Mouse (Mus musculus): ENCODE data around the gene Panx1. TPM values are rescaled to one million over a fixed set of nuclear protein-coding genes. Genes with fewer than 3 reads are reported as not detected.

The Panx1 gene
- total and polyA plus RNA-seq, 3 experiments, result 10.6 to 20.3 TPM; not detected in 1

DNA sequence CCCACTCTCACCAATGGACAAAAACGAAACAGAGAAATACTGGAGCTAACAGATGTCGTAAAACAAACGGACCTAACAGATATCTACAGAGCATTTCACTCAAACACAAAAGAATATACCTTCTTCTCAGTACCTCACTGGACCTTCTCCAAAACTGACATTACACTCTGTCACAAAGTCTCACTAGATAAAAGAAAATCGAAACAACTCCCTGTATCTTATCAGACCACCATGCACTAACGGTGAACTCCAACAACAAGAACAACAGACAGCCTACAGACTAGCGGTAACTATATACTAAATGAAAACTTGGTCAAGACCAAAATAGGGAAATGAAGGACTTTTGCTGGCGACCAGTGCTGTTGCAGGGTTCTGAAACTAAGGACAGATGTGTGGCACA lies 71.5 kb downstream of the Panx1 start:
- H3K9me3 ChIP-seq (replicated peaks; ENCODE audit: insufficient read depth, low read length), result no peaks in the 10 kb centered on the region
- peak; percentile 94 for DNase-seq (ENCODE audit: low read depth, low spot score)
- H3K27me3 ChIP-seq (ENCODE audit: control insufficient read depth in 1 of 2, insufficient read depth in 2 of 2, low read length in 2 of 2), result no peaks in the 10 kb centered on the region
- peak overlapping the region; percentile 17 to 25 for H3K4me3 ChIP-seq (ENCODE audit: control insufficient read depth in 1 of 2, insufficient read depth in 1 of 2, low read depth in 2 of 2, low read length in 2 of 2)
- peak overlapping the region; percentile 17 for H3K9ac ChIP-seq (ENCODE audit: control insufficient read depth, low read depth, low read length, poor library complexity, severe bottlenecking)
- TF ChIP-seq UBTF (IDR thresholded peaks at IDR 0.05; ENCODE audit: borderline replicate concordance, insufficient read depth, low read depth, low read length), result no peak
- no peak for TF ChIP-seq RAD21 (IDR thresholded peaks at IDR 0.05; ENCODE audit: low read depth, low read length)
- no peak for TF ChIP-seq E2F4 (IDR thresholded peaks at IDR 0.05; ENCODE audit: borderline replicate concordance, low read depth, low read length)
- TF ChIP-seq POLR2AphosphoS2 (IDR thresholded peaks at IDR 0.05; ENCODE audit: low read length), result no peak
- TF ChIP-seq TBP (IDR thresholded peaks at IDR 0.05; ENCODE audit: low read depth, low read length), result peak; percentile 56
- TF ChIP-seq TAL1 (IDR thresholded peaks at IDR 0.05; ENCODE audit: low read length), result peak; percentile 55
- TF ChIP-seq MXI1 (IDR thresholded peaks at IDR 0.05; ENCODE audit: low read depth, low read length), result no peak
- TF ChIP-seq ELF1 (IDR thresholded peaks at IDR 0.05; ENCODE audit: low read depth, low read length), result no peak
- peak; percentile 98 for TF ChIP-seq GATA1 (IDR thresholded peaks at IDR 0.05; ENCODE audit: low read depth, low read length)
- H3K27ac ChIP-seq (ENCODE audit: control insufficient read depth, low read depth, low read length), result peak overlapping the region; percentile 76
- no peaks in the 10 kb centered on the region for H3K79me2 ChIP-seq (ENCODE audit: control insufficient read depth, insufficient read depth, low read length, poor library complexity)
- peaks cover 0 to 47% of the 10 kb centered on the region in 2 experiments; a peak in 2 of 4 replicates for H3K36me3 ChIP-seq (ENCODE audit: control insufficient read depth in 1 of 2, insufficient read depth in 2 of 2, low read length in 2 of 2)
- H3K4me1 ChIP-seq (ENCODE audit: control insufficient read depth in 1 of 2, insufficient read depth in 2 of 2, low read length in 2 of 2), result peaks cover 32 to 38% of the 10 kb centered on the region in 2 experiments

DNA sequence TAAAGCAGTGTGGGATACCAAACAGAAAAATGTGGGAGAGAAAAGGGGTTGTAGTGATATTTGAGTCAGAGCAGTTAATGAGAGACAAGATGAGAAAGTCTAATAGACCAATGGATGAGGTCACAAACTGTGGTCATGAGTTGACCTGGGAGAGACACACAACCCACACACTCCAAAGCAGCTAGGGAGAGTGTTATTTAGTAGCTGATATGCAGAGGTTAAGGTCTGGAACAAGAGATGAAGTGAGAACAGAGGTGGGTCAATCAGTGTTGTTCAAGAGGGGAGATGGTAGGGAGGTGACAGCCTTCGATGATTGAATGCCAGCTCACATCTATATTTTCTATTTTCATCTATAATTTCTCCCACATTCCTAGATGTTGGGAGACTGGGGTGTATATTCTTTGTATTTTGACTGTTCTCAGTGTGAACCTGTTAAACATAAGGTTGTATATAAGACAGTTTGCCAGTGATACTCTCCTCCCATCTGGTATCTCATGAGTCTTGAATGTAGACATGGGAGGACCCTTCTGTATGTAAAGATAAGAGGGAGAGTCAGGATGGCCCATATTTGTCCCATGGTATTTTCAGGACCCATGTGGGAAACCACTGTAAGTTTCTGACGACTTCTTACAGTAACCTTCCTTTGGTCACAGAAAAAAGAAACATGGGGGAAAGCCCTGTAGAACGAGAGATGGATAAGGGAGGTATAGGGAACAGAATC lies 74.3 kb downstream of the Panx1 start:
- Histone ChIP-seq H3K9me3 (replicated peaks; ENCODE audit: insufficient read depth, low read length) (no peaks in the 10 kb centered on the region), H3K79me2 (ENCODE audit: control insufficient read depth, insufficient read depth, low read length, poor library complexity) (no peaks in the 10 kb centered on the region), H3K36me3 (ENCODE audit: control insufficient read depth in 1 of 2, insufficient read depth in 2 of 2, low read length in 2 of 2) (peaks cover 0 to 47% of the 10 kb centered on the region in 2 experiments; a peak in 2 of 4 replicates), H3K27ac (ENCODE audit: control insufficient read depth, low read depth, low read length) (peak overlapping the region; percentile 26; the same call in 1 of the 2 replicates), H3K4me3 (ENCODE audit: control insufficient read depth in 1 of 2, insufficient read depth in 1 of 2, low read depth in 2 of 2, low read length in 2 of 2) (no peak overlapping the region), H3K27me3 (ENCODE audit: control insufficient read depth in 1 of 2, insufficient read depth in 2 of 2, low read length in 2 of 2) (no peaks in the 10 kb centered on the region), H3K4me1 (ENCODE audit: control insufficient read depth in 1 of 2, insufficient read depth in 2 of 2, low read length in 2 of 2) (peaks cover 32 to 43% of the 10 kb centered on the region in 2 experiments), H3K9ac (ENCODE audit: control insufficient read depth, low read depth, low read length, poor library complexity, severe bottlenecking) (no peak overlapping the region)
- peak; percentile 63 for DNase-seq (ENCODE audit: low read depth, low spot score)
- no peak for TF ChIP-seq RCOR1 (IDR thresholded peaks at IDR 0.05; ENCODE audit: low read depth, low read length)
- no peak for TF ChIP-seq KAT2A (conservative IDR thresholded peaks at IDR 0.05; ENCODE audit: low read depth, low read length)
- TF ChIP-seq GABPA (IDR thresholded peaks at IDR 0.05; ENCODE audit: low read depth, low read length), result no peak
- peak; percentile 68 for TF ChIP-seq GATA1 (IDR thresholded peaks at IDR 0.05; ENCODE audit: low read depth, low read length)
- no peak for TF ChIP-seq MAX (IDR thresholded peaks at IDR 0.05; ENCODE audit: low read length)
- no peak for TF ChIP-seq MEF2A (IDR thresholded peaks at IDR 0.05; ENCODE audit: extremely low read depth, insufficient replicate concordance, low read depth, low read length, poor library complexity, severe bottlenecking)
- TF ChIP-seq SMC3 (IDR thresholded peaks at IDR 0.05; ENCODE audit: low read depth, low read length), result no peak
- TF ChIP-seq CTCF (IDR thresholded peaks at IDR 0.05 in 2 of 3, conservative IDR thresholded peaks at IDR 0.05 in 1 of 3; ENCODE audit: control insufficient read depth in 1 of 3, insufficient read depth in 1 of 3, low read depth in 2 of 3, low read length in 3 of 3, poor library complexity in 1 of 3, severe bottlenecking in 1 of 3), result no peak
- no peak for TF ChIP-seq NRF1 (IDR thresholded peaks at IDR 0.05; ENCODE audit: insufficient read depth, low read depth, low read length, poor library complexity, severe bottlenecking)
- no peak for TF ChIP-seq USF2 (IDR thresholded peaks at IDR 0.05; ENCODE audit: borderline replicate concordance in 1 of 2, insufficient read depth in 1 of 2, low read depth in 1 of 2, low read length in 2 of 2)
- no peak for TF ChIP-seq MYC (IDR thresholded peaks at IDR 0.05; ENCODE audit: low read depth, low read length)
- no peak for TF ChIP-seq MYB (IDR thresholded peaks at IDR 0.05; ENCODE audit: low read depth, low read length)
- TF ChIP-seq HCFC1 (IDR thresholded peaks at IDR 0.05; ENCODE audit: low read depth, low read length), result no peak
- TF ChIP-seq USF1 (IDR thresholded peaks at IDR 0.05; ENCODE audit: low read depth, low read length), result no peak
- TF ChIP-seq TAL1 (IDR thresholded peaks at IDR 0.05; ENCODE audit: low read length), result peak; percentile 39
- no peak for TF ChIP-seq EP300 (IDR thresholded peaks at IDR 0.05; ENCODE audit: low read depth in 1 of 2, low read length in 2 of 2)
- no peak for TF ChIP-seq RAD21 (IDR thresholded peaks at IDR 0.05; ENCODE audit: low read depth, low read length)
- TF ChIP-seq NELFE (IDR thresholded peaks at IDR 0.05; ENCODE audit: low read depth, low read length), result no peak
